ENCODE assay signal across 28 mouse cellular contexts in the genomic region with DNA sequence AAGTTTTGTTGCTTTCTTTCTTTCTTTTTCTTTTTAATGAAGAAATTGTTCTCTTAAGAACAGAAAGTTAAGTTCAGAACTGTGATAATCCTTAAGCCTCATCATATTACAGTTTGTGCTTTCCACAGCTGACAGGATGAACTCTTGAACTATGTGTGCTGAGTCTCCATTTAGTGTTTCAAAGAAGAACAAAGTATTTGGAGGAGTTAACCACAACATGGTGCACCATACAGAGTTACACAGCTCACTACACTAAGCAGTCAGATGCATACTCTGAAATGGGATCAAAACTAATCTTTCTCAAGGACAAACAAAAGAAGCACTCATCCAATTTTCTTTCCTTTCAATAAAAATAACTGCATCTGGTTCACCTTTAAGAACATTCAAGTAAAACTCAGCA.
"Had no signal": no experiment of that assay in that cellular context is flagged by ENCODE, and none has a peak within 500 bp of the region (broad histone marks: within the 10 kb centered on the region; RNA-seq: fewer than 3 reads in every experiment).

No protein-coding gene starts in this region.

- H3K9me3 ChIP-seq: heart, embryonic 13.5 days; heart, embryonic 15.5 days; hindbrain, embryonic 12.5 days; intestine, embryonic 15.5 days; limb, embryonic 10.5 days; limb, embryonic 12.5 days; liver, embryonic 13.5 days; liver, embryonic 15.5 days had no signal

- H3K4me3 ChIP-seq: heart, adult 2 months; heart, embryonic 13.5 days; heart, embryonic 15.5 days; hindbrain, embryonic 12.5 days; intestine, embryonic 15.5 days; layer of hippocampus, adult 2 months; left cerebral cortex, adult 2 months; limb, embryonic 10.5 days; limb, embryonic 12.5 days; liver, embryonic 13.5 days; liver, embryonic 15.5 days had no signal

- H3K4me2 ChIP-seq: heart, embryonic 11.5 days; heart, embryonic 13.5 days; heart, embryonic 15.5 days; hindbrain, embryonic 12.5 days; hindbrain, embryonic 14.5 days; intestine, embryonic 15.5 days; limb, embryonic 12.5 days; liver, embryonic 11.5 days; liver, embryonic 13.5 days; liver, embryonic 15.5 days had no signal

- H3K9ac ChIP-seq: heart, embryonic 13.5 days; heart, embryonic 15.5 days; hindbrain, embryonic 12.5 days; hindbrain, embryonic 14.5 days; intestine, embryonic 15.5 days; limb, embryonic 12.5 days; liver, embryonic 13.5 days; liver, embryonic 15.5 days had no signal

- H3K27me3 ChIP-seq: heart, embryonic 13.5 days; heart, embryonic 15.5 days; hindbrain, embryonic 12.5 days; intestine, embryonic 15.5 days; limb, embryonic 12.5 days; liver, embryonic 13.5 days; liver, embryonic 15.5 days had no signal

- H3K4me1 ChIP-seq: heart, embryonic 15.5 days; intestine, embryonic 15.5 days; limb, embryonic 10.5 days; limb, embryonic 12.5 days; liver, embryonic 13.5 days; liver, embryonic 15.5 days had no signal

- H3K27ac ChIP-seq: heart, adult 2 months; heart, embryonic 13.5 days; heart, embryonic 15.5 days; hindbrain, embryonic 12.5 days; hindbrain, embryonic 14.5 days; intestine, embryonic 15.5 days; layer of hippocampus, adult 2 months; left cerebral cortex, adult 2 months; limb, embryonic 10.5 days; limb, embryonic 12.5 days; liver, embryonic 13.5 days; liver, embryonic 15.5 days had no signal

- DNase-seq: gastrocnemius, postnatal 14 days; gastrocnemius, postnatal 36 days; heart, adult 11 months; heart, adult 2 months; heart, postnatal 14 days; heart, postnatal 36 days; kidney, adult 18-20 months; kidney, adult 8-10 months; kidney, postnatal 10 days; kidney, postnatal 25 days; kidney, postnatal 4 days; liver; liver, embryonic 13.5 days had no signal

- H3K36me3 ChIP-seq: intestine, embryonic 15.5 days had no signal

- ATAC-seq: hindbrain, embryonic 16.5 days; inflammation-experienced regulatory T-cells, adult 6 months; intestine, embryonic 15.5 days; intestine, postnatal 0 days had no signal
